Mouse (Mus musculus) liver, embryonic 11.5 days (tissue): ENCODE results near the gene Manba. TPM values are rescaled to one million over a fixed set of nuclear protein-coding genes. Genes with fewer than 3 reads are reported as not detected.

ENCODE experiments used
- ATAC-seq: fragments of 200-750 bp; cut with Nextera tagmentation; replicated peaks from 2 replicates; pipeline ENCODE4 v1.8.0; 2017; ENCODE audit warnings: moderate number of reproducible peaks, mild to moderate bottlenecking, moderate TSS enrichment, moderate library complexity; ENCODE audit not compliant: low FRiP score
- DNase-seq: peaks from one replicate; pipeline ENCODE4 v3.0.0-alpha.2; 2017; ENCODE audit warnings: low spot score
- H3K27ac ChIP-seq: fragments of 300-500 bp; sonication (generic); 2 replicates; pipeline ENCODE4 v1.5.1; 2014; ENCODE audit warnings: mild to moderate bottlenecking, low read depth, low read length, control low read depth
- H3K27me3 ChIP-seq: fragments of 300-500 bp; sonication (generic); replicated peaks from 2 replicates; pipeline ENCODE4 v1.6.1; 2014; ENCODE audit warnings: low read length, mixed read lengths; ENCODE audit not compliant: control insufficient read depth, insufficient read depth
- H3K36me3 ChIP-seq: fragments of 300-500 bp; sonication (generic); 2 replicates; pipeline ENCODE4 v1.6.1; 2014; ENCODE audit warnings: mild to moderate bottlenecking, low read length, moderate library complexity, mixed read lengths; ENCODE audit not compliant: control insufficient read depth, insufficient read depth
- H3K4me1 ChIP-seq: fragments of 300-500 bp; sonication (generic); replicated peaks from 2 replicates; pipeline ENCODE4 v1.6.1; 2014; ENCODE audit warnings: low read length, mixed read lengths; ENCODE audit not compliant: control insufficient read depth, insufficient read depth
- H3K4me2 ChIP-seq: fragments of 300-500 bp; sonication (generic); 2 replicates; pipeline ENCODE4 v1.6.1; 2014; ENCODE audit warnings: mild to moderate bottlenecking, control low read depth, moderate library complexity
- H3K4me3 ChIP-seq: fragments of 300-500 bp; sonication (generic); 2 replicates; pipeline ENCODE4 v1.5.1; 2014; ENCODE audit warnings: low read depth, low read length, control low read depth
- H3K9ac ChIP-seq: fragments of 300-500 bp; sonication (generic); 2 replicates; pipeline ENCODE4 v1.6.1; 2014; ENCODE audit warnings: low read depth, low read length, control low read depth
- H3K9me3 ChIP-seq: fragments of 300-500 bp; sonication (generic); 2 replicates; pipeline ENCODE4 v1.6.1; 2016; ENCODE audit warnings: low read length, inconsistent platforms, mixed read lengths; ENCODE audit not compliant: control insufficient read depth
- WGBS: fragments of 180-500 bp; shearing (Covaris S2); extraction: QIAGEN DNeasy Blood & Tissue Kit; methylation state at CpG from one replicate; pipeline ENCODE4 v1.1.7; 2014; 5-methylcytosine and 5-hydroxymethylcytosine counted together
- polyA plus RNA-seq: library from polyadenylated mRNA; unstranded; fragments of >200 nt; fragmentation: Nextera tagmentation; extraction: Ambion mirVana; gene quantifications from 2 replicates; pipeline ENCODE4 v1.2.1, GENCODE M21; 2014

Manba gene
- polyA plus RNA-seq, 1 experiment from 2014 or later: 9.7 TPM

GRCm38 (mm10) chr3:135602731-135603130 lies 117.3 kb downstream of the Manba start:
- Histone ChIP-seq H3K27ac (no peak overlapping the region), H3K36me3 (peaks cover 10% of the 10 kb centered on the region; the same call in 1 of the 2 replicates), H3K4me3 (no peak overlapping the region), H3K4me1 (peaks cover 18% of the 10 kb centered on the region), H3K9me3 (no peaks in the 10 kb centered on the region), H3K9ac (no peak overlapping the region), H3K27me3 (no peaks in the 10 kb centered on the region), H3K4me2 (no peak overlapping the region)
- ATAC-seq (no peak), DNase-seq (no peak)
- WGBS: 63% methylated on average over 10 of the region's 10 CpGs

GRCm38 (mm10) chr3:135604626-135605417 lies 119.4 kb downstream of the Manba start:
- 71% methylated on average over 10 of the region's 10 CpGs for WGBS
- Histone ChIP-seq H3K4me2 (no peak overlapping the region), H3K4me3 (no peak overlapping the region), H3K9ac (no peak overlapping the region), H3K27ac (no peak overlapping the region), H3K36me3 (peaks cover 10% of the 10 kb centered on the region; the same call in 1 of the 2 replicates), H3K27me3 (no peaks in the 10 kb centered on the region), H3K4me1 (peaks cover 18% of the 10 kb centered on the region), H3K9me3 (no peaks in the 10 kb centered on the region)
- DNase-seq (no peak), ATAC-seq (peak; percentile 24; the same call in 1 of the 2 replicates)

- no peak overlapping the region for H3K4me2 ChIP-seq
- H3K4me1 ChIP-seq: peaks cover 18% of the 10 kb centered on the region
- no peak overlapping the region for H3K27ac ChIP-seq
- 55% methylated on average over 4 of the region's 4 CpGs for WGBS
- no peak overlapping the region for H3K4me3 ChIP-seq
- no peaks in the 10 kb centered on the region for H3K9me3 ChIP-seq
- H3K27me3 ChIP-seq: no peaks in the 10 kb centered on the region
- H3K9ac ChIP-seq: no peak overlapping the region
- ATAC-seq: no peak
- no peak for DNase-seq
- peaks cover 10% of the 10 kb centered on the region; the same call in 1 of the 2 replicates for H3K36me3 ChIP-seq
These were observed 120.1 kb downstream of the Manba start for GRCm38 (mm10) chr3:135605474-135605873.

GRCm38 (mm10) chr3:135606592-135606991 lies 121.2 kb downstream of the Manba start:
- H3K9ac ChIP-seq: no peak overlapping the region
- no peak overlapping the region for H3K27ac ChIP-seq
- no peak for ATAC-seq
- H3K9me3 ChIP-seq: no peaks in the 10 kb centered on the region
- WGBS: 89% methylated on average over 8 of the region's 8 CpGs
- H3K4me2 ChIP-seq: no peak overlapping the region
- no peak for DNase-seq
- H3K4me1 ChIP-seq: peaks cover 18% of the 10 kb centered on the region
- H3K36me3 ChIP-seq: peaks cover 6% of the 10 kb centered on the region; the same call in 1 of the 2 replicates
- H3K27me3 ChIP-seq: no peaks in the 10 kb centered on the region
- no peak overlapping the region for H3K4me3 ChIP-seq

- 82% methylated on average over 9 of the region's 9 CpGs for WGBS
- no peaks in the 10 kb centered on the region for H3K27me3 ChIP-seq
- peak overlapping the region; percentile 40 for H3K4me3 ChIP-seq
- no peaks in the 10 kb centered on the region for H3K9me3 ChIP-seq
- H3K27ac ChIP-seq: no peak overlapping the region
- H3K36me3 ChIP-seq: peaks cover 6% of the 10 kb centered on the region; the same call in 1 of the 2 replicates
- H3K9ac ChIP-seq: no peak overlapping the region; the same call in 1 of the 2 replicates
- DNase-seq (no peak), ATAC-seq (no peak)
- H3K4me2 ChIP-seq: peak overlapping the region; percentile 55
- peaks cover 18% of the 10 kb centered on the region for H3K4me1 ChIP-seq
These were observed 121.6 kb downstream of the Manba start for GRCm38 (mm10) chr3:135607021-135607420.

GRCm38 (mm10) chr3:135607660-135608473 lies 122.5 kb downstream of the Manba start:
- Histone ChIP-seq H3K9me3 (no peaks in the 10 kb centered on the region), H3K4me3 (peak overlapping the region; percentile 40), H3K27ac (peak overlapping the region; percentile 2; the same call in 1 of the 2 replicates), H3K27me3 (no peaks in the 10 kb centered on the region), H3K9ac (peak overlapping the region; percentile 54), H3K4me1 (peaks cover 17% of the 10 kb centered on the region), H3K4me2 (peak overlapping the region; percentile 55), H3K36me3 (peaks cover 14% of the 10 kb centered on the region)
- DNase-seq: peak; percentile 51
- whole genome bisulfite sequencing: 47% methylated on average over 24 of the region's 24 CpGs
- ATAC-seq: peak; percentile 10; the same call in 1 of the 2 replicates

GRCm38 (mm10) chr3:135610221-135610620 lies 124.8 kb downstream of the Manba start:
- 67% methylated on average over 3 of the region's 3 CpGs for WGBS
- no peak for DNase-seq

GRCm38 (mm10) chr3:135614376-135614775 lies 129.0 kb downstream of the Manba start:
- Histone ChIP-seq H3K9me3 (no peaks in the 10 kb centered on the region), H3K4me1 (no peaks in the 10 kb centered on the region), H3K27ac (no peak overlapping the region), H3K27me3 (no peaks in the 10 kb centered on the region), H3K4me2 (no peak overlapping the region), H3K4me3 (no peak overlapping the region), H3K36me3 (peaks cover 9% of the 10 kb centered on the region), H3K9ac (no peak overlapping the region)
- ATAC-seq (no peak), DNase-seq (no peak)
- WGBS: 87% methylated on average over 3 of the region's 3 CpGs

More at GRCm38 (mm10) chr3:135610221-135610620, 124.8 kb downstream of the Manba start:
- no peak for ATAC-seq
- H3K4me3 ChIP-seq: no peak overlapping the region
- no peaks in the 10 kb centered on the region for H3K27me3 ChIP-seq
- H3K36me3 ChIP-seq: peaks cover 9% of the 10 kb centered on the region
- H3K27ac ChIP-seq: no peak overlapping the region
- no peaks in the 10 kb centered on the region for H3K9me3 ChIP-seq
- peaks cover 9% of the 10 kb centered on the region for H3K4me1 ChIP-seq
- H3K9ac ChIP-seq: no peak overlapping the region
- H3K4me2 ChIP-seq: no peak overlapping the region
